Mouse (Mus musculus) kidney, postnatal 0 days (tissue): ENCODE measurements around the gene Rbbp5. TPM values are rescaled to one million over a fixed set of nuclear protein-coding genes. Genes with fewer than 3 reads are reported as not detected.
"Not testable (repeated sequence)": the region's sequence is repeated elsewhere in the genome, so short reads cannot be mapped to it uniquely, and the experiment has no call there.

Experiments used
- ATAC-seq: fragments of 200-750 bp; cut with Nextera tagmentation; replicated peaks from 2 replicates; pipeline ENCODE4 v1.8.0; 2017; ENCODE audit warnings: low read depth, moderate number of reproducible peaks, moderate TSS enrichment, moderate library complexity; ENCODE audit not compliant: low FRiP score
- DNase-seq: peaks from one replicate; pipeline ENCODE4 v3.0.0-alpha.2; 2016; ENCODE audit warnings: low spot score
- H3K27ac ChIP-seq: fragments of 300-500 bp; sonication (generic); 2 replicates; pipeline ENCODE4 v1.5.1; 2014; ENCODE audit warnings: mild to moderate bottlenecking
- H3K27me3 ChIP-seq: fragments of 300-500 bp; sonication (generic); 2 replicates; pipeline ENCODE4 v1.6.1; 2014; ENCODE audit warnings: low read length, mixed read lengths; ENCODE audit not compliant: insufficient read depth
- H3K36me3 ChIP-seq: fragments of 300-500 bp; sonication (generic); 2 replicates; pipeline ENCODE4 v1.6.1; 2014; ENCODE audit warnings: low read length, mixed read lengths; ENCODE audit not compliant: insufficient read depth
- H3K4me1 ChIP-seq: fragments of 300-500 bp; sonication (generic); replicated peaks from 2 replicates; pipeline ENCODE4 v1.6.1; 2014; ENCODE audit warnings: antibody characterized with exemption, low read length, mixed read lengths; ENCODE audit not compliant: insufficient read depth
- H3K4me2 ChIP-seq: fragments of 300-500 bp; sonication (generic); 2 replicates; pipeline ENCODE4 v1.6.1; 2014; ENCODE audit warnings: mild to moderate bottlenecking, low read length, moderate library complexity, mixed read lengths
- H3K4me3 ChIP-seq: fragments of 300-500 bp; sonication (generic); replicated peaks from 2 replicates; pipeline ENCODE4 v1.5.1; 2014; ENCODE audit warnings: low read depth, low read length
- H3K9ac ChIP-seq: fragments of 300-500 bp; sonication (generic); 2 replicates; pipeline ENCODE4 v1.6.1; 2014; ENCODE audit warnings: low read depth, low read length
- H3K9me3 ChIP-seq: fragments of 300-500 bp; sonication (generic); replicated peaks from 2 replicates; pipeline ENCODE4 v1.6.1; 2016; ENCODE audit warnings: low read length, inconsistent platforms, mixed read lengths
- CTCF ChIP-seq: IDR thresholded peaks from 2 replicates; pipeline ENCODE4 v1.5.1; 2016; ENCODE audit warnings: antibody characterized with exemption, low read depth, mild to moderate bottlenecking, moderate library complexity
- WGBS: fragments of 180-500 bp; shearing (Covaris S2); extraction: QIAGEN DNeasy Blood & Tissue Kit; methylation state at CpG from one replicate; pipeline ENCODE4 v1.1.7; 2014; 5-methylcytosine and 5-hydroxymethylcytosine counted together
- polyA plus RNA-seq: library from polyadenylated mRNA; unstranded; fragments of >200 nt; fragmentation: Nextera tagmentation; extraction: Ambion mirVana; gene quantifications from 2 replicates; pipeline ENCODE4 v1.2.1, GENCODE M21; 2015

Rbbp5 gene
- polyA plus RNA-seq, 1 experiment from 2014 or later, result 29.7 TPM

DNA sequence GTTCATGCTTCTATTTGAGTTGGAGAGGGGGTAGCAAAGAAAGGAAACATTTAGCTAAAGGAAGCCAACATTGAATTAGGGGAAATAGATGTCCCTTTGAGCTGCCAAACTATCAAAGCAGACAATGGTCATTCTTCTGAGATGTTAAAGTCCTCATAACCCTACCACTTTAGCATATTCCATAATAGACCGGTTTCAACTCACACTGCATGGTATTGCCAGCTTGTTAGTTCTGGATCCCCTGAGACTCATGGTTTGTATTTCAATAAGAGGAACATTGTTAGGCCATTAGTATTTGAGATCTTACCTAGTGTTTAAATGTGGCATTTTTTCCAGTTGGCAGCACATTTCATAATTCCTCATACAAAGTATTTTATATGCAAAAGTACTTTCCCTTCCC is 40.2 kb upstream of the Rbbp5 start:
- ATAC-seq, result no peak
- 69% methylated on average over 1 of the region's 1 CpGs for WGBS
- H3K4me3 ChIP-seq, result no peak overlapping the region

DNA sequence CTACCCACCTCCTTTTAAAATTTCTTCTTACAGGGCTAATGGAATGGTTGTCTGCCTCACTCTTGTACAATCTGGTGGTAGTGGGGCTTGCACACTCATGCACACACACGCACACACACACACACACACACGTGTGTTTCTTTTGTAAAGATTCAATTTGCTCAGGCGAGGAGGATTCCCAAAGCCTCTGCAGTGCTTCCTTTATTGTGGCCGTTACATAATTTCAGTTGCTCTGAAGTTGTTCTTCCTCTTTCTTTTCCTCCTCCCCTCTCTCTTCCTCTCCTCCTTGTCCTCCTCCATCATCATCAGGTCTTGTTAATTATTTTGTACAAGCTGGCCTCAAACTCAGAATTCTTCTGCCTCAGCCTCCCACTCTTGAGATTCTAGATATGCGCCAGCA is 39.8 kb upstream of the Rbbp5 start:
- WGBS, result 77% methylated on average over 5 of the region's 5 CpGs
- DNase-seq (no peak), ATAC-seq (no peak)
- no peak for TF ChIP-seq CTCF
- no peak overlapping the region for H3K4me2 ChIP-seq
- H3K4me1 ChIP-seq, result no peaks in the 10 kb centered on the region
- no peak overlapping the region for H3K9ac ChIP-seq
- H3K27ac ChIP-seq, result no peak overlapping the region
- H3K9me3 ChIP-seq, result no peaks in the 10 kb centered on the region
- H3K36me3 ChIP-seq, result peaks cover 32% of the 10 kb centered on the region
- no peak overlapping the region for H3K4me3 ChIP-seq
- H3K27me3 ChIP-seq, result no peaks in the 10 kb centered on the region

More for the DNA sequence above, 40.2 kb upstream of the Rbbp5 start:
- H3K27me3 ChIP-seq, result no peaks in the 10 kb centered on the region
- no peak overlapping the region for H3K4me2 ChIP-seq
- H3K27ac ChIP-seq, result peak overlapping the region; percentile 55; the same call in 1 of the 2 replicates
- peaks cover 27% of the 10 kb centered on the region for H3K36me3 ChIP-seq
- no peak overlapping the region for H3K9ac ChIP-seq
- DNase-seq, result no peak
- no peak for TF ChIP-seq CTCF
- H3K4me1 ChIP-seq, result no peaks in the 10 kb centered on the region
- H3K9me3 ChIP-seq, result no peaks in the 10 kb centered on the region

DNA sequence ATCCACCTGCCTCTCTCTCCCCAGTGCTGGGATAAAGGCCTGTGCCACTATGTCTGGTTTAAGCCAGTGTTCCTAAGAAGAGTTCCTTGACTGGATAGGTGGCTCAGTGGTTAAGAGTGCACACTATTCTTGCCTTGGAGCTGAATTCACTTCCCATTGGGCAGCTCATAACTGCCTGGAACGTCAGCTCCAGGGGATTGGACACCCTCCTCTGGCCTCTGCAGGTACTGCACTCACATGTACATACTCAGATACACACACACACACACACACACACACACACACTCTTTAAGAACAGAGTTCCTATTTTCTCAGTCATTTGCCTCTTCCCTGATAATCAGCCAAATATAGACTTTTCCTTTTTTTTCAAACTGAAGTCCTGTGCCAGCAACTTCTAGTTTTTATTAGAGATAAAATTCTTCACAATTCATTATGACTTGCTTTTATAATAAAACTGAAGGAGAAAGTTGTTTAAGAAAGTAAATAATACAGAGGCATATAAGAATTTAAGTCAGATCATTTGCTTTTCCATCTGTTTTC is 36.2 kb upstream of the Rbbp5 start:
- ATAC-seq (no peak), DNase-seq (no peak)
- Histone ChIP-seq H3K4me2 (no peak overlapping the region), H3K27ac (no peak overlapping the region), H3K36me3 (peaks cover 31% of the 10 kb centered on the region), H3K27me3 (no peaks in the 10 kb centered on the region), H3K4me3 (no peak overlapping the region), H3K9ac (no peak overlapping the region), H3K4me1 (no peaks in the 10 kb centered on the region), H3K9me3 (no peaks in the 10 kb centered on the region)
- peak; percentile 30; the same call in 1 of the 2 replicates for TF ChIP-seq CTCF
- WGBS, result 60% methylated on average over 1 of the region's 1 CpGs

DNA sequence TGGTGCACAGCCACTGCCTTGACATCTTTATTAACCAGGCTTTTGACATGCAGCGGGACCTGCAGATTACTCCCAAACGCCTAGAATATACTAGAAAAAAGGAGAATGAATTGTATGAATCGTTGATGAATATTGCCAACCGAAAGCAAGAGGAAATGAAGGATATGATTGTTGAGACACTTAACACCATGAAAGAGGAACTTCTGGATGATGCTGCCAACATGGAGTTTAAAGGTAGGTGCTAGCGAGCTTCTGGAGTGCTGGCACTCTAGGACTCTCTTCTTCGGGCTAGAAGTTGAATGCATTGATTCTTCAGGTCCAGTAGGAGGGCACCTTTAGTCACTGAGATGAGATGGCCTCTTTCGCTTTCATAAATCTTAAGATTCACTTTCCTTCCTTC is 27.4 kb upstream of the Rbbp5 start:
- no peak for TF ChIP-seq CTCF
- Histone ChIP-seq H3K9me3 (no peaks in the 10 kb centered on the region), H3K4me3 (no peak overlapping the region), H3K4me1 (no peaks in the 10 kb centered on the region), H3K4me2 (no peak overlapping the region), H3K9ac (no peak overlapping the region), H3K27me3 (no peaks in the 10 kb centered on the region), H3K36me3 (peaks cover 13% of the 10 kb centered on the region; the same call in 1 of the 2 replicates), H3K27ac (no peak overlapping the region)
- DNase-seq, result no peak
- ATAC-seq, result no peak
- 93% methylated on average over 7 of the region's 7 CpGs for WGBS

DNA sequence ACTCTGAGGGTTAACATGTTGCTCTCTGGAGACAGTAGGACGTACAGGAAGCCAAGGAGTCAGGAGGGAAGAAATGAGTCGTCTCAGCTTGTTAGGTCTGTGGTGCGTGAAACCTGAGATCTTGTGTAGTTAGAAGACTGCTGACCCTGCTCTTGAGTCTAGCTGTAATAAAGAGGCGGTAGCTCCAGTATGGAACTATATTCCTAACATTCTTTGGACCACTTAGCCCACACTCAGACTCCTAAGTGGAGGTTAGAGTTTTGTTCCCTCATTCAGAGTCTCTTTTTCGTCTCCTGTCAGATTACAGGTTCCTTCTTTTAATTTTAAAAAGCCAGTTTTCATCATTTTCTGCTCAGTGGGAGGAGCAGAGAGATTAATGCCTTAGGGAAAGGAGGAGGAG is 12.5 kb upstream of the Rbbp5 start:
- no peak for DNase-seq
- peaks cover 41% of the 10 kb centered on the region for H3K36me3 ChIP-seq
- H3K27ac ChIP-seq, result no peak overlapping the region

DNA sequence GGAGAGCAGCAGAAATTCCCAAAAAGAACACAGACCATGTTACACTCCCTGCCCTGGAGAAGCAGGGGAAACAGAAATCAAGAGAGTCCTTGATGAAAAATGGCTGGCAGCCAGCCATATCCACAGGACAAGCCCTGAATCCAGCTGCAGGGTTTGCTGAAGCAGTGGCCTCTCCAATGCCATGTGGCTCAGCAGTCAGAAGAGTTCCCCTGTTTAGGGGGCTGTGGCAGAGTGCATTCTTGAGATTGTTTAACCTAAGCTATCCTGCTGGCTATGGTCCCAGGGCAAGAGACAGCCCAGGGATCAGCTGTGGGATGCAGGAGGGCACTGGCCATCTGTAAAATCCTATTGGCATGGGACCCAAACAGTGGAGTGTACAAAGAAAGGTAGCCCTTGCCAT is 8.2 kb upstream of the Rbbp5 start:
- TF ChIP-seq CTCF, result no peak
- H3K4me2 ChIP-seq, result no peak overlapping the region
- no peaks in the 10 kb centered on the region for H3K27me3 ChIP-seq
- no peaks in the 10 kb centered on the region for H3K4me1 ChIP-seq
- H3K27ac ChIP-seq, result no peak overlapping the region
- H3K4me3 ChIP-seq, result no peak overlapping the region
- H3K9ac ChIP-seq, result no peak overlapping the region
- ATAC-seq, result no peak
- DNase-seq, result peak; percentile 5
- H3K9me3 ChIP-seq, result no peaks in the 10 kb centered on the region
- peaks cover 23% of the 10 kb centered on the region; the same call in 1 of the 2 replicates for H3K36me3 ChIP-seq

More for the DNA sequence above, 12.5 kb upstream of the Rbbp5 start:
- H3K4me2 ChIP-seq, result no peak overlapping the region
- TF ChIP-seq CTCF, result no peak
- no peaks in the 10 kb centered on the region for H3K9me3 ChIP-seq
- WGBS, result 56% methylated on average over 5 of the region's 5 CpGs
- no peak overlapping the region for H3K4me3 ChIP-seq
- H3K4me1 ChIP-seq, result no peaks in the 10 kb centered on the region
- ATAC-seq, result no peak
- no peaks in the 10 kb centered on the region for H3K27me3 ChIP-seq
- no peak overlapping the region for H3K9ac ChIP-seq

DNA sequence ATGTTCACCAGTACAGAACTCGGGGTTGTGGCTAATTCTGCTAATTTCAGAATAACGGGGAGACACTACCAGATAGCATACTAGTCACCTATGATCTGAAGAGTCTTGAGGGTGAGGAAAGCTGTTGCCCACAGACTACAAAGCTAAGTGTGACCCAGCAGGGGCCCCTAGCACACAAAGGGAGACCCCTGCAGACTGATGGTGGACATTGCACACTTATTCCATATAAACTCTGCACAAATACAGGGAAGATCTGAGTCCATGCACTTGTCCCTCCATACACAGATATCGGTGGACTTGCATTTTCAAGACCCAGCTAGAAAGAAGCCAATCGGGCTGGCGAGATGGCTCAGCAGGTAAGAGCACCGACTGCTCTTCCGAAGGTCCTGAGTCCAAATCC is 7.6 kb upstream of the Rbbp5 start:
- H3K4me1 ChIP-seq, result no peaks in the 10 kb centered on the region
- no peak for ATAC-seq
- H3K27me3 ChIP-seq, result no peaks in the 10 kb centered on the region
- no peak overlapping the region for H3K4me3 ChIP-seq
- no peak overlapping the region for H3K9ac ChIP-seq
- no peaks in the 10 kb centered on the region for H3K9me3 ChIP-seq
- no peak overlapping the region for H3K4me2 ChIP-seq
- 0 out of 2 replicates have a peak, but pooled peaks cover 17% of the 10 kb centered on the region for H3K36me3 ChIP-seq
- TF ChIP-seq CTCF, result peak; percentile 34; the same call in 1 of the 2 replicates
- 90% methylated on average over 7 of the region's 7 CpGs for WGBS
- DNase-seq, result no peak
- no peak overlapping the region for H3K27ac ChIP-seq

DNA sequence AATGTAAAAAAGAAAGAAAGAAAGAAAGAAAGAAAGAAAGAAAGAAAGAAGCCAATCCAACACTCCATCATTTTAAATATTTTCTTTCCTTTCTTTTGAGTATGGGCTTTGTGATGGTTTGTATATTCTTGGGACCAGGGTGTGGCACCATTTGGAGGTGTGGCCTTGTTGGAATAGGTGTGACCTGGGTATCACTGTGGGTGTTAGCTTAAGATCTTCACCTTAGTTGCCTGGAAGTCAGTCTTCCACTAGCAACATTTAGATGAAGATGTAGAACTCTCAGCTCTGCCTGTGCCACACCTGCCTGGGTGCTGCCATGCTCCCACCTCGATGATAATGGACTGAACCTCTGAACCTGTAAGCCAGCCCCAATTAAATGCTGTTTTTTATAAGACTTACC is 7.1 kb upstream of the Rbbp5 start:
- H3K27me3 ChIP-seq, DNase-seq, H3K4me2 ChIP-seq, H3K9ac ChIP-seq, H3K4me1 ChIP-seq, H3K9me3 ChIP-seq, H3K27ac ChIP-seq, ATAC-seq, H3K4me3 ChIP-seq: not testable (repeated sequence)
- H3K36me3 ChIP-seq, result 0 out of 2 replicates have a peak, but pooled peaks cover 12% of the 10 kb centered on the region
- WGBS, result 86% methylated on average over 1 of the region's 1 CpGs
